Mouse (Mus musculus): ENCODE results near the gene Ppm1b. TPM values are rescaled to one million over a fixed set of nuclear protein-coding genes. Genes with fewer than 3 reads are reported as not detected.

The Ppm1b gene
- total and polyA plus RNA-seq, 2 experiments: 32.6 to 83.6 TPM

DNA sequence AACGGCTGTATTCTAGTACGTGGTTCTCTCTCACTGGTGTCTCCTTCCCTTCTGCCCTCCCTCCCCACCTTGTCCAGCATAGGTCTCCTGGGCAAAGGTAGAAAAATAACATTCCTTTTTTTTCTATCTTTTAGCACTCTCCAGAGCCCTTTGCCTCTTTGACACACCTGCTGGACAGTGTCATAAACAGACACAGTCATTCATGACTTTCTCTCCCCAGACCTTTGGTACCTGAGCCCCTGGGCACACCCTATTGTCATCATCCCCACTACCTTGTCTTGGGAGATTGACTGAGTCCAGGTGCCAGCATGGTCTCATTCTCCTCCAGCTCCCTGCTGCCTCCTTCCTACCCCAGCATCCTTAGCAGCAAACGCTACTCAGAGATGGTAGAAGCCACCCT is 76.5 kb downstream of the Ppm1b start:
- Histone ChIP-seq H3K36me3 (ENCODE audit: control insufficient read depth, insufficient read depth, low read length) (no peaks in the 10 kb centered on the region; the same call in 1 of the 2 replicates), H3K4me3 (ENCODE audit: insufficient read depth, low read depth, low read length) (no peak overlapping the region), H3K27me3 (ENCODE audit: control insufficient read depth, insufficient read depth, low read length) (no peaks in the 10 kb centered on the region), H3K9ac (ENCODE audit: low read depth, low read length) (no peak overlapping the region), H3K79me2 (ENCODE audit: control insufficient read depth, insufficient read depth, low read length) (no peaks in the 10 kb centered on the region), H3K4me1 (ENCODE audit: control insufficient read depth, insufficient read depth, low read length) (peaks cover 11% of the 10 kb centered on the region), H3K27ac (replicated peaks; ENCODE audit: insufficient read depth, low read depth, low read length) (no peak overlapping the region)
- WGBS: 97% methylated on average over 3 of the region's 3 CpGs
- DNase-seq (ENCODE audit: extremely low read depth, low read depth, low spot score): no peak
- TF ChIP-seq CTCF (IDR thresholded peaks at IDR 0.05; ENCODE audit: low read depth, low read length) (no peak), POLR2A (IDR thresholded peaks at IDR 0.05; ENCODE audit: extremely low read depth, insufficient read depth, low read length) (no peak)

DNA sequence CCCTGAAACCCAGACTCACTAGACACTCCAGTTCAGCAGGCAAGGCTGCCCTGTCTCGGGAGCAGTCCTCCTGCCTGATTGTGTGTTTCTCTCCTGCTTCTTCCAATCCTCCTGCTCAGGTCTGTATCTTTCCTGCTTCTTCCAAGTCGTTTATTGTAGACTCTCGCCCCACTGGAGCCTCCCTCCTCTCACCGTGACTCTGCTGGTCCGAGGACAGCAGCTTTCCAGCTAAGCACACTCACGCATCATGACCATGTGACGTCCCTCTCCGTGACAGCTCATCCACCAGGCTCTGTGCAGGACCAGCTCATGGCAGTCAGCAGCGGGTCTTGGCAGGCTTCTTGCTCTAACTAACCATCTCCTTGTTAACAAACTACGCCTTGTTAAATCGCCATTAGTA is 77.5 kb downstream of the Ppm1b start:
- H3K4me1 ChIP-seq (ENCODE audit: control insufficient read depth, insufficient read depth, low read length): peaks cover 5% of the 10 kb centered on the region
- no peak overlapping the region for H3K4me3 ChIP-seq (ENCODE audit: insufficient read depth, low read depth, low read length)
- WGBS: 77% methylated on average over 11 of the region's 11 CpGs
- no peak for DNase-seq (ENCODE audit: extremely low read depth, low read depth, low spot score)
- TF ChIP-seq POLR2A (IDR thresholded peaks at IDR 0.05; ENCODE audit: extremely low read depth, insufficient read depth, low read length) (no peak), CTCF (IDR thresholded peaks at IDR 0.05; ENCODE audit: low read depth, low read length) (no peak)
- no peaks in the 10 kb centered on the region; the same call in 1 of the 2 replicates for H3K36me3 ChIP-seq (ENCODE audit: control insufficient read depth, insufficient read depth, low read length)
- H3K27ac ChIP-seq (replicated peaks; ENCODE audit: insufficient read depth, low read depth, low read length): no peak overlapping the region
- no peaks in the 10 kb centered on the region for H3K27me3 ChIP-seq (ENCODE audit: control insufficient read depth, insufficient read depth, low read length)
- no peak overlapping the region for H3K9ac ChIP-seq (ENCODE audit: low read depth, low read length)
- H3K79me2 ChIP-seq (ENCODE audit: control insufficient read depth, insufficient read depth, low read length): no peaks in the 10 kb centered on the region

DNA sequence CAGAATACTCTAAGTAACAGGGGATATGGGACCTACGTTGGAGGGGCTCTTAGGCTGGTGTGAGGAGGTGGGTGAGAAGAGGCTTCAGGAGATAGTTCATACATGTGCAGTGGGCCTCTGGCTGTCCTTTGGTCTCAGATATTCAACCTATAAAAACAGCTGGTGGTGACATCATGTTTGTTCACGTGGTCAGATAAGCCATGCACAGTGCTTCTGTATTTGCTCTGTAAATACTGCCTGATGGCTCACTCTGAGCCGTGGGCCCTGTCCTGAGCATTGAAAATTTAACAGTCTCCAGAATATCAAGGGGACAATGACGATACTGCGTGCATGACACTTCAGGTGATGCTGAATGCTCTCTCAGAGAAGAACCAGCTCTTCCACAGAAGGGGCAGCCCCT is 81.3 kb downstream of the Ppm1b start:
- no peak overlapping the region for H3K9ac ChIP-seq (ENCODE audit: low read depth, low read length)
- H3K36me3 ChIP-seq (ENCODE audit: control insufficient read depth, insufficient read depth, low read length): no peaks in the 10 kb centered on the region; the same call in 1 of the 2 replicates

DNA sequence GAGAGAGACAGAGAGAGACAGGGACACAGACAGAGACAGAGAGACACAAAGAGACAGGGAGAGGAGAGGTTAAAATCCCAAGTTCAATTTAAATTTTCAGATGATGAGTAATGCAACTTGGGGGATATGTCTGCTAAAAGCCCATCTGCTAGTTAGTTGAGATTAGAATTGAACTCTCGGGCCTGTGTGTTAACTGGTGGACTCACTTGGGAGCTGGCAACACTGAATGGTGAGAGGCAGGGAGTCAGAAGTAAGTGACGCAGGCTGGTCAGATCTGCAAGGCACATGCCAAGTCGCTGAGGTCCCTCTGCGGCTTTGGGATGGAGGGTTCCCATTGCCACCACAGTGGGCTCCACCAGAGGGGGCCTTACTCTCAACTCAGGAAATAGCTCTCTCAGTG is 81.8 kb downstream of the Ppm1b start:
- Histone ChIP-seq H3K27me3 (ENCODE audit: control insufficient read depth, insufficient read depth, low read length) (no peaks in the 10 kb centered on the region), H3K36me3 (ENCODE audit: control insufficient read depth, insufficient read depth, low read length) (no peaks in the 10 kb centered on the region; the same call in 1 of the 2 replicates), H3K9ac (ENCODE audit: low read depth, low read length) (no peak overlapping the region), H3K4me3 (ENCODE audit: insufficient read depth, low read depth, low read length) (no peak overlapping the region), H3K27ac (replicated peaks; ENCODE audit: insufficient read depth, low read depth, low read length) (no peak overlapping the region; the same call in 1 of the 2 replicates), H3K79me2 (ENCODE audit: control insufficient read depth, insufficient read depth, low read length) (no peaks in the 10 kb centered on the region), H3K4me1 (ENCODE audit: control insufficient read depth, insufficient read depth, low read length) (peaks cover 31% of the 10 kb centered on the region)
- WGBS: 91% methylated on average over 4 of the region's 4 CpGs
- TF ChIP-seq POLR2A (IDR thresholded peaks at IDR 0.05; ENCODE audit: extremely low read depth, insufficient read depth, low read length) (no peak), CTCF (IDR thresholded peaks at IDR 0.05; ENCODE audit: low read depth, low read length) (no peak)
- no peak for DNase-seq (ENCODE audit: extremely low read depth, low read depth, low spot score)

More for the DNA sequence above, 81.3 kb downstream of the Ppm1b start:
- no peaks in the 10 kb centered on the region for H3K79me2 ChIP-seq (ENCODE audit: control insufficient read depth, insufficient read depth, low read length)
- no peak for TF ChIP-seq POLR2A (IDR thresholded peaks at IDR 0.05; ENCODE audit: extremely low read depth, insufficient read depth, low read length)
- peak; percentile 78 for DNase-seq (ENCODE audit: extremely low read depth, low read depth, low spot score)
- H3K27ac ChIP-seq (replicated peaks; ENCODE audit: insufficient read depth, low read depth, low read length): peak overlapping the region; percentile 4; the same call in 1 of the 2 replicates
- H3K4me1 ChIP-seq (ENCODE audit: control insufficient read depth, insufficient read depth, low read length): peaks cover 26% of the 10 kb centered on the region
- no peaks in the 10 kb centered on the region for H3K27me3 ChIP-seq (ENCODE audit: control insufficient read depth, insufficient read depth, low read length)
- H3K4me3 ChIP-seq (ENCODE audit: insufficient read depth, low read depth, low read length): no peak overlapping the region
- WGBS: 31% methylated on average over 5 of the region's 5 CpGs

DNA sequence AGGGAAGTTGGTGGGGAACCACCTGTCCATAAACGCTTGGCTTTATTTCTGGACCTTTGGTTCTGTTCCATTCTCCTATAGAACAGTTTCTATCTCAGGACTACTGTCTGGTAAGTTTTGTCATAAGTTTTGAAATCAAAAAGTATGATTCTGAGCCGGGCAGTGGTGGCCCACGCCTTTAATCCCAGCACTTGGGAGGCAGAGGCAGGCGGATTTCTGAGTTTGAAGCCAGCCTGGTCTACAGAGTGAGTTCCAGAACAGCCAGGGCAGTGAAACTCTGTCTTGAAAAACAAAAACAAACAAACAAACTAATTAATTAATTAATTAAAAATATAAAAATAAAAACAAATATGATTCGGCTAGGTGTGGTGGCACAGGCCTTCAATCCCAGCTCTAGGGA is 82.2 kb downstream of the Ppm1b start:
- Histone ChIP-seq H3K36me3 (ENCODE audit: control insufficient read depth, insufficient read depth, low read length) (no peaks in the 10 kb centered on the region; the same call in 1 of the 2 replicates), H3K79me2 (ENCODE audit: control insufficient read depth, insufficient read depth, low read length) (no peaks in the 10 kb centered on the region), H3K27me3 (ENCODE audit: control insufficient read depth, insufficient read depth, low read length) (no peaks in the 10 kb centered on the region), H3K4me1 (ENCODE audit: control insufficient read depth, insufficient read depth, low read length) (peaks cover 33% of the 10 kb centered on the region), H3K4me3 (ENCODE audit: insufficient read depth, low read depth, low read length) (no peak overlapping the region), H3K9ac (ENCODE audit: low read depth, low read length) (no peak overlapping the region), H3K27ac (replicated peaks; ENCODE audit: insufficient read depth, low read depth, low read length) (no peak overlapping the region)
- WGBS: 97% methylated on average over 5 of the region's 5 CpGs
- TF ChIP-seq CTCF (IDR thresholded peaks at IDR 0.05; ENCODE audit: low read depth, low read length) (no peak), POLR2A (IDR thresholded peaks at IDR 0.05; ENCODE audit: extremely low read depth, insufficient read depth, low read length) (no peak)
- DNase-seq (ENCODE audit: extremely low read depth, low read depth, low spot score): no peak

DNA sequence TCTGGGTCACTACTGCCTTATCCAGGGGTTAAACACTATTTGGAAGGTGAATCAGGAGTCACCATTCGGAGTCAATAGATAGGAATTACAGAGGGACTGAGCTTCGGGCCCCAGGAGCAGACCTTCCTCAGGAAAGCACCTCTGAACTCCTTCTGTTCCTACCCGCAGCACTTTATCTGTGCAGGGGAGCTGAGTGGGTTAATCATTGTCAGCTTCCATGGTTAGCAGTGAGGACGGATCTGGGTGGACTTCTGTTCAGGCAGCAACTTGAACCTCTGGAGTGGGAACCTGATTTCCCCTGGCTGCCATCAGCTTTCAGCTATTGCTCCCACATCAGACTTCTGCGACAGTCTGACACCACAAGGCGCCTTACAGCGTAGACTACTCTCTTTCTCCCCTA is 84.4 kb downstream of the Ppm1b start:
- 28% methylated on average over 7 of the region's 7 CpGs for WGBS
- no peaks in the 10 kb centered on the region for H3K79me2 ChIP-seq (ENCODE audit: control insufficient read depth, insufficient read depth, low read length)
- no peak overlapping the region for H3K4me3 ChIP-seq (ENCODE audit: insufficient read depth, low read depth, low read length)
- DNase-seq (ENCODE audit: extremely low read depth, low read depth, low spot score): peak; percentile 82
- H3K27me3 ChIP-seq (ENCODE audit: control insufficient read depth, insufficient read depth, low read length): no peaks in the 10 kb centered on the region
- H3K9ac ChIP-seq (ENCODE audit: low read depth, low read length): no peak overlapping the region
- no peaks in the 10 kb centered on the region; the same call in 1 of the 2 replicates for H3K36me3 ChIP-seq (ENCODE audit: control insufficient read depth, insufficient read depth, low read length)
- H3K27ac ChIP-seq (replicated peaks; ENCODE audit: insufficient read depth, low read depth, low read length): peak overlapping the region; percentile 75
- no peak for TF ChIP-seq POLR2A (IDR thresholded peaks at IDR 0.05; ENCODE audit: extremely low read depth, insufficient read depth, low read length)
- TF ChIP-seq CTCF (IDR thresholded peaks at IDR 0.05; ENCODE audit: low read depth, low read length): no peak
- peaks cover 44% of the 10 kb centered on the region for H3K4me1 ChIP-seq (ENCODE audit: control insufficient read depth, insufficient read depth, low read length)

Data from liver, adult 2 months (tissue).